Mouse (Mus musculus) layer of hippocampus, postnatal 14 days (tissue): ENCODE measurements around the gene Zfp940. TPM values are rescaled to one million over a fixed set of nuclear protein-coding genes. Genes with fewer than 3 reads are reported as not detected.
"Not testable (repeated sequence)": the region's sequence is repeated elsewhere in the genome, so short reads cannot be mapped to it uniquely, and the experiment has no call there.

Experiments
- DNase-seq, 2 experiments: peaks; one replicate each; pipeline ENCODE4 v3.0.0; 2021 to 2022; ENCODE audit warnings: low spot score in 2 of 2, mixed read lengths in 1 of 2
- long read RNA-seq, 2 experiments: library from polyadenylated mRNA; stranded (forward); transcript quantifications; one replicate each; pipeline ENCODE4 v2.0.0; 2021
- total RNA-seq, 2 experiments: library from RNA; stranded (reverse); gene quantifications; 2 replicates each; pipeline ENCODE4 v1.2.3; 2021

Gene Zfp940
- total RNA-seq: 10 to 100 TPM; 16.5 to 18.0 TPM
- long read RNA-seq, experiment 1, partial matches to known transcripts: 2 of 11 reads
- long read RNA-seq, experiment 1, other reads (novel, unspliced or antisense): 4 of 11 reads
- long read RNA-seq, experiment 2, transcript Zfp940-204 (4 exons, 3,712 nt): major isoform, 7 of 16 reads
- long read RNA-seq, experiment 2, partial matches to known transcripts: 2 of 16 reads
- long read RNA-seq, experiment 2, other reads (novel, unspliced or antisense): 3 of 16 reads

GRCm38 (mm10) chr7:29853219-29853842 is at the start of gene Zfp940:
Gene Zfp940 (minus strand): TSS chr7:29853669.
- DNase-seq: peak; percentile 86 to 92

- no peak for DNase-seq
These were observed 44.9 kb upstream of the Zfp940 start for GRCm38 (mm10) chr7:29898351-29898750.

GRCm38 (mm10) chr7:29892756-29893155 is 39.3 kb upstream of the Zfp940 start:
- no peak for DNase-seq

GRCm38 (mm10) chr7:29890501-29890900 is 37.0 kb upstream of the Zfp940 start:
- no peak for DNase-seq

- no peak for DNase-seq
These were observed 27.4 kb upstream of the Zfp940 start for GRCm38 (mm10) chr7:29880916-29881315.

GRCm38 (mm10) chr7:29880056-29880455 is 26.6 kb upstream of the Zfp940 start:
- DNase-seq: no peak

- not testable (repeated sequence) for DNase-seq
These were observed 24.1 kb upstream of the Zfp940 start for GRCm38 (mm10) chr7:29877561-29877960.

GRCm38 (mm10) chr7:29874256-29874655 is 20.8 kb upstream of the Zfp940 start:
- DNase-seq: no peak

- DNase-seq: no peak
These were observed 8.2 kb upstream of the Zfp940 start for GRCm38 (mm10) chr7:29861660-29862059.

GRCm38 (mm10) chr7:29859532-29860517 is 6.4 kb upstream of the Zfp940 start, which contains the start of gene Zfp420:
Gene Zfp420 (plus strand): TSS chr7:29859979.
- DNase-seq: peak; percentile 86 to 95

GRCm38 (mm10) chr7:29852831-29853218 is 644 bp downstream of the Zfp940 start:
- no peak for DNase-seq

- no peak for DNase-seq
These were observed 8.9 kb downstream of the Zfp940 start for GRCm38 (mm10) chr7:29844616-29845015.

GRCm38 (mm10) chr7:29842105-29842504 is 11.4 kb downstream of the Zfp940 start:
- DNase-seq: no peak

GRCm38 (mm10) chr7:29839256-29839655 is 14.2 kb downstream of the Zfp940 start:
- DNase-seq: no peak

GRCm38 (mm10) chr7:29836816-29837215 is 16.7 kb downstream of the Zfp940 start:
- no peak for DNase-seq

- no peak for DNase-seq
These were observed 23.7 kb downstream of the Zfp940 start for GRCm38 (mm10) chr7:29829804-29830203.

- no peak for DNase-seq
These were observed 25.5 kb downstream of the Zfp940 start for GRCm38 (mm10) chr7:29828001-29828400.

GRCm38 (mm10) chr7:29818619-29819254 is 34.7 kb downstream of the Zfp940 start:
- DNase-seq: peak; percentile 81 to 88

GRCm38 (mm10) chr7:29815910-29816429 is 37.5 kb downstream of the Zfp940 start, which contains the start of gene Zfp790:
Gene Zfp790 (plus strand): TSS chr7:29816114.
- peak; percentile 86 to 95 for DNase-seq

- peak in 1 of 2 experiments; percentile 13 for DNase-seq
These were observed 38.2 kb downstream of the Zfp940 start for GRCm38 (mm10) chr7:29815061-29815784.
